Mouse (Mus musculus) erythroblast, embryonic 14.5 days (primary cell): ENCODE results near the gene Tmem158. TPM values are rescaled to one million over a fixed set of nuclear protein-coding genes. Genes with fewer than 3 reads are reported as not detected.

Source experiments
- H3K27me3 ChIP-seq: 2 replicates; pipeline ENCODE4 v1.6.1; 2012; ENCODE audit warnings: inconsistent platforms; ENCODE audit not compliant: control insufficient read depth
- H3K36me3 ChIP-seq: 2 replicates; pipeline ENCODE4 v1.6.1; 2012; ENCODE audit warnings: mild to moderate bottlenecking, inconsistent platforms; ENCODE audit not compliant: control insufficient read depth
- H3K4me1 ChIP-seq: 2 replicates; pipeline ENCODE4 v1.6.1; 2012; ENCODE audit warnings: inconsistent platforms; ENCODE audit not compliant: control insufficient read depth
- H3K4me3 ChIP-seq: replicated peaks from 2 replicates; pipeline ENCODE3; 2012; ENCODE audit warnings: moderate library complexity, mild to moderate bottlenecking, inconsistent platforms
- H3K9me3 ChIP-seq: 2 replicates; pipeline ENCODE4 v1.6.1; 2012; ENCODE audit warnings: low read length, inconsistent platforms, mixed read lengths; ENCODE audit not compliant: control insufficient read depth
- GATA1 ChIP-seq: IDR thresholded peaks from 2 replicates; pipeline ENCODE4 v1.6.1; 2012; ENCODE audit warnings: low read length, inconsistent platforms, mixed read lengths
- TAL1 ChIP-seq: IDR thresholded peaks from 3 replicates; pipeline ENCODE4 v1.6.1; 2012; ENCODE audit warnings: low read length, inconsistent platforms, mixed read lengths
- polyA plus RNA-seq: library from polyadenylated mRNA; stranded (reverse); fragments of >175 nt; gene quantifications from 2 replicates; pipeline ENCODE4 v1.2.3, GENCODE M21; 2012

Gene Tmem158
- polyA plus RNA-seq = 0.30 and 0.34 TPM in 2 replicates

- Histone ChIP-seq H3K4me1 (peaks cover 17% of the 10 kb centered on the region), H3K27me3 (peaks cover 58% of the 10 kb centered on the region), H3K4me3 (peak within 1 kb of the TSS; percentile 66), H3K36me3 (no peaks in the 10 kb centered on the region), H3K9me3 (peaks cover 5% of the 10 kb centered on the region; the same call in 1 of the 2 replicates)
- TF ChIP-seq GATA1 (no peak), TAL1 (no peak)
These were observed at the start of gene Tmem158 for GRCm38 (mm10) chr9:123260611-123261021. Gene Tmem158 (minus strand): TSS chr9:123260764.

DNA sequence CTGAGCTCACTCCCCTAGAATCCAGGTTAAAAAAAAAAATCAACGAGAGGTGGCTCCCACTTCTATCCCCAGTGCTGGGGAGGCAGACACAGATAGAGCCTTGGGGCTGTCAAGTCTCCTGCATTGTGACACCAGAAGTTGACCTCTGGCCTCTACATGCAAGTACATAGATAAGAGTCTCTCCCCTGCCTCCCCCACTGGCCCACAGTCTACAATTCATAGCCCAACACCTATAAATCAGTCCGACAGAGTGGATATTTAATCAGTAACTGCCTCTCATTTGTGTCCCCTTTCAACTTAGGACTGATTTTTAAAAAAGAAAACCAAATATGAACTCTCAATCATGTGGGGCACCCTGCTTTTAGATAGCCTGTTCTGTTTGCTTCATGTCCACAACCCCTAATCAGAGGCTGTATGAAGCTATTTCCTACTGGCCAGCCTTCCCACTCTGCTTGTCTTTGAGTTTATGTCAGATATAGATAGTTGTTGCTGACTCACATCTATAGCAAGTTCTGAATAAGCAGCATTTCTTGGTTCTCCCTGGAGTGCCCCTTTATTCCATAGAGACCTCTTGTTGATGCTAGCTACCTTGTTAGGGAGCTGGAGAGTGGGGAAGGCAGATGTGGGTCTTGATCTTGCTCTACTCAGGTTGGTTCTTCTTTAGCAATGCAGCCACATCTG is 49.3 kb upstream of the Tmem158 start:
- Histone ChIP-seq H3K4me1 (no peaks in the 10 kb centered on the region), H3K36me3 (no peaks in the 10 kb centered on the region), H3K4me3 (no peak overlapping the region), H3K9me3 (no peaks in the 10 kb centered on the region), H3K27me3 (no peaks in the 10 kb centered on the region)
- TF ChIP-seq TAL1 (no peak), GATA1 (no peak)

GRCm38 (mm10) chr9:123309073-123309472 is 48.5 kb upstream of the Tmem158 start:
- Histone ChIP-seq H3K4me3 (no peak overlapping the region), H3K4me1 (no peaks in the 10 kb centered on the region), H3K27me3 (no peaks in the 10 kb centered on the region), H3K36me3 (no peaks in the 10 kb centered on the region), H3K9me3 (no peaks in the 10 kb centered on the region)
- TF ChIP-seq GATA1 = no peak
- no peak for TF ChIP-seq TAL1

DNA sequence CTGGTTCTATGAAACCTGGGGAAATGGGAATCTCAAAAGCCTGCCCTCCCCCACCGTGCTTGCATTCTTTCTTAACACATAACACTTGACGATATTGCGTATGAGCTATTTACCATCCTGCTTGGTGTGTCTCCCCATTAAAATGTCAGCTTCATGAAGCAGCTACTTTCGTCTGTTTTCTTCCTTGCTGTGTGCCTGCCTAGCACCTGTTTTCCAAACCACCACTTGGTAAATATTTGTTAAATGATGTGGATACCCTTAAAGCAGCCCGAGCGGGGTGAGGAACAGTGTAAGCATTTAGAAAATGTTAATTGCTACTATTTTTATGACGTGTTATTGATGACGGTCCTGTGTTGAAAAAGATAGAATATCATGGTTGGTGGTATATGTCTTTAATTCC is 44.4 kb upstream of the Tmem158 start:
- H3K36me3 ChIP-seq = no peaks in the 10 kb centered on the region
- H3K27me3 ChIP-seq = no peaks in the 10 kb centered on the region
- no peak overlapping the region for H3K4me3 ChIP-seq
- no peak for TF ChIP-seq TAL1
- no peak for TF ChIP-seq GATA1
- no peaks in the 10 kb centered on the region for H3K4me1 ChIP-seq
- no peaks in the 10 kb centered on the region for H3K9me3 ChIP-seq

DNA sequence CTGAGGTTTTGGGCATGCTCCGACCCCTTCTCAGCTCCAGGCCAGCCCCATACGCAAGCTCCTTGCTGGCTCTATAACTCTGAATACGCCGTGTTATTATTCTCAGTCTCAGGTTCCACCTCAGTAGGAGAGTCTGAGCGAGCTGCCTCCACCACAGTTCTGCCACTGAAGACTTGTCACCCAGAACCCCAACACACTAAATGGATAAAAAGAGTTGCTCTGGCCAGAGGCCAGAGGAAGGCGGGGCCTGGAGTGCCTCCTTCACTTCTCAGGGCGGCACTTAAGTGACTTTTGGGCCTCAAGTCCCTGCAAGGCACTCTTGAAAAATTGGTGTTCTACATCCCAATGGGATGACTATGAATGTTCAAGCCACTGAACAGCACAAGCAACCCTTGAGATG is 43.4 kb upstream of the Tmem158 start:
- H3K4me1 ChIP-seq = no peaks in the 10 kb centered on the region
- H3K9me3 ChIP-seq = no peaks in the 10 kb centered on the region
- no peaks in the 10 kb centered on the region for H3K36me3 ChIP-seq
- H3K27me3 ChIP-seq = no peaks in the 10 kb centered on the region
- no peak overlapping the region for H3K4me3 ChIP-seq
- TF ChIP-seq GATA1 = no peak
- no peak for TF ChIP-seq TAL1

- H3K4me3 ChIP-seq = no peak overlapping the region
- no peaks in the 10 kb centered on the region for H3K36me3 ChIP-seq
- TF ChIP-seq TAL1 (no peak), GATA1 (no peak)
- H3K4me1 ChIP-seq = no peaks in the 10 kb centered on the region
- H3K27me3 ChIP-seq = no peaks in the 10 kb centered on the region
- no peaks in the 10 kb centered on the region for H3K9me3 ChIP-seq
These were observed 42.3 kb upstream of the Tmem158 start for GRCm38 (mm10) chr9:123302759-123303313.

GRCm38 (mm10) chr9:123297862-123298261 is 37.3 kb upstream of the Tmem158 start:
- H3K4me1 ChIP-seq = no peaks in the 10 kb centered on the region
- no peaks in the 10 kb centered on the region for H3K27me3 ChIP-seq
- H3K9me3 ChIP-seq = no peaks in the 10 kb centered on the region
- no peak overlapping the region for H3K4me3 ChIP-seq
- TF ChIP-seq TAL1 (no peak), GATA1 (no peak)
- no peaks in the 10 kb centered on the region for H3K36me3 ChIP-seq

- Histone ChIP-seq H3K4me3 (no peak overlapping the region), H3K9me3 (no peaks in the 10 kb centered on the region), H3K36me3 (no peaks in the 10 kb centered on the region), H3K4me1 (no peaks in the 10 kb centered on the region), H3K27me3 (no peaks in the 10 kb centered on the region)
- TF ChIP-seq GATA1 = no peak
- no peak for TF ChIP-seq TAL1
These were observed 35.7 kb upstream of the Tmem158 start for GRCm38 (mm10) chr9:123296229-123296628.

- no peak overlapping the region for H3K4me3 ChIP-seq
- H3K9me3 ChIP-seq = no peaks in the 10 kb centered on the region
- no peaks in the 10 kb centered on the region for H3K36me3 ChIP-seq
- H3K27me3 ChIP-seq = no peaks in the 10 kb centered on the region
- H3K4me1 ChIP-seq = no peaks in the 10 kb centered on the region
- no peak for TF ChIP-seq GATA1
- TF ChIP-seq TAL1 = no peak
These were observed 34.0 kb upstream of the Tmem158 start for GRCm38 (mm10) chr9:123294581-123294980.

DNA sequence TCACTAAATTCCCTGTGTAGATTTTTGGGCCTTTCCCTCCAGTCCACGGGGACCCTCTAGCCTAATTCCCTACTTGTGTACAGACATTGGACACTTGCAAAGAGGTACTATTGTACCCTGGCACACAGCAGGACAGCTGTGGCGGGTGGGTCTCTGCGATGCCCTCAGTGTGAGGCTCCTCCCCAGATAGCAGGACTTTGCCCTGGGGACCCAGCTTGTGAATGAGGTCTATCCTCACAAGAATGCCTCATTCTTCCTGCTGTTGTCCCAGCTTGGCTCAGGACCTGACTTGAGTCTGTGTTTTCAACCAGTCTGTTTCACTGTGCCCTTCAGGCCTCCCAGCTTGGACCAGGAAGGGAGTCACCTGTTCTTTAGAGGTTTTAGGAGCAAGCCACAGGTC is 27.8 kb upstream of the Tmem158 start:
- Histone ChIP-seq H3K9me3 (no peaks in the 10 kb centered on the region), H3K27me3 (no peaks in the 10 kb centered on the region), H3K4me3 (no peak overlapping the region), H3K36me3 (no peaks in the 10 kb centered on the region), H3K4me1 (peaks cover 2% of the 10 kb centered on the region; the same call in 1 of the 2 replicates)
- TF ChIP-seq GATA1 = no peak
- no peak for TF ChIP-seq TAL1
